Comparison of ENCODE assay signal across 16 mouse cellular contexts in genomic region chr3:158193229-158193628, GRCm38 (mm10).
"Had no signal": no experiment of that assay in that cellular context is flagged by ENCODE, and none has a peak within 500 bp of the region (broad histone marks: within the 10 kb centered on the region; RNA-seq: fewer than 3 reads in every experiment).

No protein-coding gene starts in this region.

- H3K27me3 ChIP-seq: limb, embryonic 15.5 days; liver, embryonic 12.5 days; midbrain, embryonic 15.5 days; stomach, embryonic 15.5 days had no signal

- H3K36me3 ChIP-seq: limb, embryonic 15.5 days; liver, embryonic 12.5 days; midbrain, embryonic 10.5 days; midbrain, embryonic 15.5 days; stomach, embryonic 15.5 days had no signal

- DNase-seq: kidney, adult 18-20 months; kidney, postnatal 10 days; kidney, postnatal 4 days; lung, embryonic 14.5 days; lung, postnatal 10 days; lung, postnatal 4 days; retina, postnatal 1 day; right cerebral cortex, postnatal 4 days; thymus, adult 2 months; thymus, postnatal 25 days had no signal

- H3K4me2 ChIP-seq: limb, embryonic 15.5 days; liver, embryonic 12.5 days; lung, embryonic 14.5 days; midbrain, embryonic 15.5 days; stomach, embryonic 15.5 days had no signal

- H3K9ac ChIP-seq: limb, embryonic 15.5 days; liver, embryonic 12.5 days; lung, embryonic 14.5 days; midbrain, embryonic 15.5 days; stomach, embryonic 15.5 days had no signal

- ATAC-seq: liver, embryonic 12.5 days; midbrain, embryonic 15.5 days had no signal

- H3K4me3 ChIP-seq: layer of hippocampus, adult 2 months; limb, embryonic 15.5 days; liver, embryonic 12.5 days; midbrain, embryonic 10.5 days; midbrain, embryonic 15.5 days; stomach, embryonic 15.5 days had no signal

- H3K27ac ChIP-seq: layer of hippocampus, adult 2 months; limb, embryonic 15.5 days; liver, embryonic 12.5 days; midbrain, embryonic 10.5 days; midbrain, embryonic 15.5 days; stomach, embryonic 15.5 days had no signal

- H3K9me3 ChIP-seq: limb, embryonic 15.5 days; liver, embryonic 12.5 days; midbrain, embryonic 10.5 days; midbrain, embryonic 15.5 days; stomach, embryonic 15.5 days had no signal

- H3K4me1 ChIP-seq: limb, embryonic 15.5 days; liver, embryonic 12.5 days; midbrain, embryonic 10.5 days; midbrain, embryonic 15.5 days; stomach, embryonic 15.5 days had no signal
